Mouse (Mus musculus) intestine, embryonic 16.5 days (tissue): ENCODE data around the gene Hacd3. TPM values are rescaled to one million over a fixed set of nuclear protein-coding genes. Genes with fewer than 3 reads are reported as not detected.
A peak's percentile ranks its signal among the peaks of the same experiment; 100 is the strongest.

ENCODE experiments used
- ATAC-seq: fragments of 200-750 bp; cut with Nextera tagmentation; 2 replicates; pipeline ENCODE4 v1.8.0; 2017; ENCODE audit warnings: moderate TSS enrichment, moderate library complexity
- H3K27ac ChIP-seq: fragments of 300-500 bp; sonication (generic); 2 replicates; pipeline ENCODE4 v1.5.1; 2014; ENCODE audit warnings: mild to moderate bottlenecking, low read length
- H3K27me3 ChIP-seq: fragments of 300-500 bp; sonication (generic); replicated peaks from 2 replicates; pipeline ENCODE4 v1.6.1; 2014; ENCODE audit warnings: low read length, control low read depth, mixed read lengths; ENCODE audit not compliant: control insufficient read depth, insufficient read depth
- H3K36me3 ChIP-seq: fragments of 300-500 bp; sonication (generic); 2 replicates; pipeline ENCODE4 v1.6.1; 2014; ENCODE audit warnings: low read length, control low read depth; ENCODE audit not compliant: control insufficient read depth, insufficient read depth
- H3K4me1 ChIP-seq: fragments of 300-500 bp; sonication (generic); 2 replicates; pipeline ENCODE4 v1.6.1; 2014; ENCODE audit warnings: low read length, control low read depth, mixed read lengths; ENCODE audit not compliant: control insufficient read depth, insufficient read depth
- H3K4me2 ChIP-seq: fragments of 300-500 bp; sonication (generic); 2 replicates; pipeline ENCODE4 v1.6.1; 2014; ENCODE audit warnings: low read depth, low read length, control low read depth
- H3K4me3 ChIP-seq: fragments of 300-500 bp; sonication (generic); 2 replicates; pipeline ENCODE4 v1.5.1; 2014; ENCODE audit warnings: mild to moderate bottlenecking, low read length
- H3K9ac ChIP-seq: fragments of 300-500 bp; sonication (generic); 2 replicates; pipeline ENCODE4 v1.6.1; 2014; ENCODE audit warnings: low read depth, low read length
- H3K9me3 ChIP-seq: fragments of 300-500 bp; sonication (generic); 2 replicates; pipeline ENCODE4 v1.6.1; 2016; ENCODE audit warnings: low read length, control low read depth; ENCODE audit not compliant: control insufficient read depth
- WGBS: fragments of 180-500 bp; shearing (Covaris S2); extraction: QIAGEN DNeasy Blood & Tissue Kit; methylation state at CpG from one replicate; pipeline ENCODE4 v1.1.7; 2014; 5-methylcytosine and 5-hydroxymethylcytosine counted together
- polyA plus RNA-seq: library from polyadenylated mRNA; unstranded; fragments of >200 nt; fragmentation: Nextera tagmentation; extraction: Ambion mirVana; gene quantifications from 2 replicates; pipeline ENCODE4 v1.2.1, GENCODE M21; 2015

The Hacd3 gene
- 77.8 and 86.8 TPM in 2 replicates for polyA plus RNA-seq

GRCm38 (mm10) chr9:65020991-65021886 lies at the start of gene Hacd3:
Hacd3 (minus strand) TSS chr9:65021693.
- peak within 1 kb of the TSS; percentile 91 for H3K4me2 ChIP-seq
- WGBS, result under 1% methylated on average over 81 of the region's 81 CpGs
- no peaks in the 10 kb centered on the region for H3K27me3 ChIP-seq
- H3K4me3 ChIP-seq, result peak within 1 kb of the TSS; percentile 98
- H3K36me3 ChIP-seq, result no peaks in the 10 kb centered on the region
- peak within 1 kb of the TSS; percentile 95 for H3K9ac ChIP-seq
- H3K27ac ChIP-seq, result peak within 1 kb of the TSS; percentile 93
- ATAC-seq, result peak; percentile 93
- peaks cover 29% of the 10 kb centered on the region for H3K4me1 ChIP-seq
- H3K9me3 ChIP-seq, result no peaks in the 10 kb centered on the region

GRCm38 (mm10) chr9:65070587-65070986 lies 49.1 kb upstream of the Hacd3 start:
- Histone ChIP-seq H3K27ac (no peak overlapping the region), H3K9ac (no peak overlapping the region), H3K4me1 (no peaks in the 10 kb centered on the region), H3K4me3 (no peak overlapping the region), H3K36me3 (peaks cover 9% of the 10 kb centered on the region; the same call in 1 of the 2 replicates), H3K9me3 (no peaks in the 10 kb centered on the region), H3K4me2 (no peak overlapping the region), H3K27me3 (no peaks in the 10 kb centered on the region)
- ATAC-seq, result no peak
- WGBS, result 89% methylated on average over 3 of the region's 3 CpGs

- no peak for ATAC-seq
- H3K27me3 ChIP-seq, result no peaks in the 10 kb centered on the region
- H3K36me3 ChIP-seq, result 0 out of 2 replicates have a peak, but pooled peaks cover 3% of the 10 kb centered on the region
- no peak overlapping the region for H3K4me2 ChIP-seq
- no peak overlapping the region for H3K27ac ChIP-seq
- no peak overlapping the region for H3K9ac ChIP-seq
- H3K4me1 ChIP-seq, result no peaks in the 10 kb centered on the region
- no peak overlapping the region for H3K4me3 ChIP-seq
- 92% methylated on average over 7 of the region's 7 CpGs for WGBS
- no peaks in the 10 kb centered on the region for H3K9me3 ChIP-seq
Observed at GRCm38 (mm10) chr9:65064251-65064650, 42.8 kb upstream of the Hacd3 start.

GRCm38 (mm10) chr9:65050981-65051380 lies 29.5 kb upstream of the Hacd3 start:
- Histone ChIP-seq H3K27ac (no peak overlapping the region), H3K4me1 (no peaks in the 10 kb centered on the region), H3K9me3 (no peaks in the 10 kb centered on the region), H3K9ac (no peak overlapping the region), H3K4me3 (no peak overlapping the region), H3K4me2 (no peak overlapping the region), H3K27me3 (no peaks in the 10 kb centered on the region), H3K36me3 (peaks cover 24% of the 10 kb centered on the region)
- ATAC-seq, result no peak
- WGBS, result 86% methylated on average over 3 of the region's 3 CpGs

DNA sequence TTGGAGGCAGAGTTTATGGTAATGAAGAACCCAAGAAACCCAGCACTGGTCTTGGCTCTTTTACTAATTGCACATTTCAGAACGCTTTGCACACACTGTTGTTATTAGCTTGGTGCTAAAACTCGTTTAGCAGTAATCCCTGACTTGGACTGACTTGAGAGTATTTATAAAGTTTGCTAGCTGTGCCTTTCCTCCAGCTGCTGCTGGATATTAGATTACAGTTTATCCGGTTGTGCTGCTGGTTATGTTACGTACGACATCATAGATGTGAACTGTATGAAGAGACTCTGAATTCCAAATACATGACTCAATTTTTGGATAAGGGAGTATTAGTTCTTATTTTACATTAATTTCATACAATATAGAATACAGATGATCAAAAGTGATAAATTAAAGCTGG lies 27.9 kb upstream of the Hacd3 start:
- no peak for ATAC-seq
- no peak overlapping the region for H3K9ac ChIP-seq
- no peak overlapping the region for H3K4me2 ChIP-seq
- no peak overlapping the region for H3K27ac ChIP-seq
- H3K36me3 ChIP-seq, result peaks cover 24% of the 10 kb centered on the region
- 88% methylated on average over 5 of the region's 5 CpGs for WGBS
- no peaks in the 10 kb centered on the region for H3K4me1 ChIP-seq
- H3K27me3 ChIP-seq, result no peaks in the 10 kb centered on the region
- H3K4me3 ChIP-seq, result no peak overlapping the region
- no peaks in the 10 kb centered on the region for H3K9me3 ChIP-seq

GRCm38 (mm10) chr9:65046993-65047392 lies 25.5 kb upstream of the Hacd3 start:
- no peak overlapping the region for H3K9ac ChIP-seq
- no peaks in the 10 kb centered on the region for H3K9me3 ChIP-seq
- no peak overlapping the region for H3K4me3 ChIP-seq
- H3K4me1 ChIP-seq, result no peaks in the 10 kb centered on the region
- H3K27ac ChIP-seq, result no peak overlapping the region
- H3K36me3 ChIP-seq, result peaks cover 21% of the 10 kb centered on the region
- H3K27me3 ChIP-seq, result no peaks in the 10 kb centered on the region
- 87% methylated on average over 1 of the region's 1 CpGs for WGBS
- ATAC-seq, result no peak
- H3K4me2 ChIP-seq, result no peak overlapping the region

DNA sequence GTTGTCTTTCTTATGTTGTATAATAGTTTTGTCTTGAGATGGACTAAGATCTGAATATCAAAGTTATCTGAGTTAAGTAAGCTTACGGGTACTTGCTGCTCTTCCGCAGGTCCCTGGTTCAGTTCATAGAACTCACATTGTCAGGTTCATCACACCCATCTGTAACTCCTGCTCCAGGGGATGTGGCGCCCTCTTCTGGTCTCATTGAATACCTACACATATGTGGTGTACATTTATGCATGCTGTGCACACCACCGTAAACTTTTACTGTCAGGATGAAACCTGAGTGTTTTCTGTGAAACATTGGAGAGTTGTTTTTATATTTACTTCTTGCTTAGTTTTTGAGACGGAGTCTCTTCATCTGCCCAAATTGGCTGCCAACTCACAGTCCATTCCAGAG lies 19.9 kb upstream of the Hacd3 start:
- 98% methylated on average over 5 of the region's 5 CpGs for WGBS
- Histone ChIP-seq H3K4me2 (no peak overlapping the region), H3K36me3 (peaks cover 26% of the 10 kb centered on the region), H3K27ac (no peak overlapping the region), H3K9ac (no peak overlapping the region), H3K4me3 (no peak overlapping the region), H3K4me1 (no peaks in the 10 kb centered on the region), H3K27me3 (no peaks in the 10 kb centered on the region), H3K9me3 (no peaks in the 10 kb centered on the region)
- no peak for ATAC-seq

DNA sequence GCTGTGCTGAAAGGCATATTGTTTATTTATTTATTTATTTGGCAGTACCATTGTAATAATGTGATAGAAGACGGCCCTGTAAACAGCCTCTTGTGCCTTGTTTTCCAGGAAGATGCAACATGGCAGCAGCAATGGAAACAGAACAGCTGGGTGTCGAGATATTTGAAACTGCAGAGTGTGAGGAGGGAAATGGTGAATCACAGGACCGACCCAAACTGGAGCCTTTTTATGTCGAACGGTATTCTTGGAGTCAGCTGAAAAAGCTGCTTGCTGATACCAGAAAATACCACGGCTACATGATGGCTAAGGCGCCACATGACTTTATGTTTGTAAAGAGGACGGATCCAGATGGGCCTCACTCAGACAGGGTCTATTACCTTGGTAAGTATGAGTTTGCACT lies 15.4 kb upstream of the Hacd3 start:
- Histone ChIP-seq H3K9ac (no peak overlapping the region), H3K27ac (no peak overlapping the region), H3K27me3 (no peaks in the 10 kb centered on the region), H3K36me3 (peaks cover 19% of the 10 kb centered on the region), H3K4me1 (peaks cover 17% of the 10 kb centered on the region), H3K4me2 (no peak overlapping the region), H3K4me3 (no peak overlapping the region), H3K9me3 (no peaks in the 10 kb centered on the region)
- 86% methylated on average over 8 of the region's 8 CpGs for WGBS
- no peak for ATAC-seq

DNA sequence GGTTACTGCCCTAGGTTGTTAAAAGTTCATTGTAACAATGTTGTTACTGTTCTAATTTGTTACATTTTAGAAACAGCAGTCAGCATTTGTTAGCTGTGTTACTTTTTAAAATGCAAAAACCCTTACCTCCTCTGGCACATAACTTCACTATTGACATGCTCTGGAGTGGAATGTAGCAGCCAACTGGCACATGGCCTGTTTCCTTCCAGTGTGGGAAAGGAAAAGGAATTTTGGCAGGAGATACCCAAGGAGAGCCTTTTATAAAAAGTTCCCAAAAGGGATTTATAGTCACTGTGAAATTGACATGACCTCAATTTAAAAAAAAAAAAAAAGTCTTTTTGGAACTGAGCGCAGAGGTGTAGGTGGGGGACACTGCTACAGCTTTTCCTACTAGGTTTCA lies 15.0 kb upstream of the Hacd3 start:
- no peaks in the 10 kb centered on the region for H3K27me3 ChIP-seq
- WGBS, result 80% methylated on average over 1 of the region's 1 CpGs
- H3K36me3 ChIP-seq, result peaks cover 19% of the 10 kb centered on the region
- H3K9ac ChIP-seq, result no peak overlapping the region
- no peak overlapping the region for H3K27ac ChIP-seq
- H3K4me3 ChIP-seq, result no peak overlapping the region
- peaks cover 19% of the 10 kb centered on the region for H3K4me1 ChIP-seq
- ATAC-seq, result no peak
- no peak overlapping the region for H3K4me2 ChIP-seq
- H3K9me3 ChIP-seq, result no peaks in the 10 kb centered on the region
